Mouse (Mus musculus) intestine, embryonic 16.5 days (tissue): Measurements from ENCODE around the gene Arhgef18. TPM values are rescaled to one million over a fixed set of nuclear protein-coding genes. Genes with fewer than 3 reads are reported as not detected.

Source experiments
- ATAC-seq: fragments of 200-750 bp; cut with Nextera tagmentation; 2 replicates; pipeline ENCODE4 v1.8.0; 2017; ENCODE audit warnings: moderate TSS enrichment, moderate library complexity
- H3K27ac ChIP-seq: fragments of 300-500 bp; sonication (generic); 2 replicates; pipeline ENCODE4 v1.5.1; 2014; ENCODE audit warnings: mild to moderate bottlenecking, low read length
- H3K27me3 ChIP-seq: fragments of 300-500 bp; sonication (generic); replicated peaks from 2 replicates; pipeline ENCODE4 v1.6.1; 2014; ENCODE audit warnings: low read length, control low read depth, mixed read lengths; ENCODE audit not compliant: control insufficient read depth, insufficient read depth
- H3K36me3 ChIP-seq: fragments of 300-500 bp; sonication (generic); 2 replicates; pipeline ENCODE4 v1.6.1; 2014; ENCODE audit warnings: low read length, control low read depth; ENCODE audit not compliant: control insufficient read depth, insufficient read depth
- H3K4me1 ChIP-seq: fragments of 300-500 bp; sonication (generic); 2 replicates; pipeline ENCODE4 v1.6.1; 2014; ENCODE audit warnings: low read length, control low read depth, mixed read lengths; ENCODE audit not compliant: control insufficient read depth, insufficient read depth
- H3K4me2 ChIP-seq: fragments of 300-500 bp; sonication (generic); 2 replicates; pipeline ENCODE4 v1.6.1; 2014; ENCODE audit warnings: low read depth, low read length, control low read depth
- H3K4me3 ChIP-seq: fragments of 300-500 bp; sonication (generic); 2 replicates; pipeline ENCODE4 v1.5.1; 2014; ENCODE audit warnings: mild to moderate bottlenecking, low read length
- H3K9ac ChIP-seq: fragments of 300-500 bp; sonication (generic); 2 replicates; pipeline ENCODE4 v1.6.1; 2014; ENCODE audit warnings: low read depth, low read length
- H3K9me3 ChIP-seq: fragments of 300-500 bp; sonication (generic); 2 replicates; pipeline ENCODE4 v1.6.1; 2016; ENCODE audit warnings: low read length, control low read depth; ENCODE audit not compliant: control insufficient read depth
- WGBS: fragments of 180-500 bp; shearing (Covaris S2); extraction: QIAGEN DNeasy Blood & Tissue Kit; methylation state at CpG from one replicate; pipeline ENCODE4 v1.1.7; 2014; 5-methylcytosine and 5-hydroxymethylcytosine counted together
- polyA plus RNA-seq: library from polyadenylated mRNA; unstranded; fragments of >200 nt; fragmentation: Nextera tagmentation; extraction: Ambion mirVana; gene quantifications from 2 replicates; pipeline ENCODE4 v1.2.1, GENCODE M21; 2015

Arhgef18 gene
- 8.2 and 8.4 TPM in 2 replicates for polyA plus RNA-seq

DNA sequence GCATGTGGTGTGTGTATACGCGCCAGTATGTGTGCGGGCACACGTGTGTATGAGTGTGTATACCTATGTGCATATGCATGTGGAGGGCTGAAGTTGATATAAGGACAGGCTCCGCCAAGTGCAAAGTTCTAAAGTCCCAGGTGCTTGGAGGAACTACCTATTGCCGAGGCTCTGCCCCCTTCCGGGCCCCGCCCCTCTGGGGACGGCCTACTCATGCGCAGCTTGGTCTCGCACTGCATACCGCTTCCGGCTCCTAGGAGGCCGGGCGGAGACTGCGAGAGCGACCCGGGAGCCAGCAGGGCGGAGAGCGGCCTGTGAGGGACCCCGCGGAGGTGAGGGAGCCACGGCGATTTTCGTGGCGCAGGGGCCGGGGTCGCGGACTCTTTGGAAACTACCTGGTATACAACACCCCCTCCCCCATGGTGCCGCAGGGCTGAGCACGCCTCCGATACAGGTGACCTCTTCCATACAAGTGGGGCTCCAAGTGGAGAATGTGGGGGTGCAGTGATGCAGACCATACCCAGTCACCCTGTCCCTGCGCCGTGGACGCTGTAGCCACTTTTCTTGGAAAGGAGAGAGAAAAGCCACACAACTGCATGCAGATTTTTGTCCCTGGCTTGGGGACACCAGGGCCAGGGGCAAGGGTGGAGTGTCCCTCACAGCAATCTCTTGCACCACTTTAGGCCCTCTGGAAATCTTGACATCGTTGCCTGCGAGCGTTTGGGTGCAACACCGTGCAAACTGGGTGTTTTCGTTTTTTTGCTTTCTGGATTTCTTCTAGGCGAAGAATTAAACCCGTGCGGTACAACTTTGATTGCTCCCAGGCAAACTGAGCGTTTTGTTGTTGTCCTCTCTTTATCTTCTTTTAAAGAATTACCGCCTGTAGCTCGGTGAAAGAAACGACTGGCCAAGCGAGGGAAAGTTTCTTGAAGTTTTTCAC, at the start of gene Arhgef18:
Arhgef18 (plus strand) TSS at position 236 of the 940 bp plus-strand sequence.
- Histone ChIP-seq H3K4me2 (peak within 1 kb of the TSS; percentile 61), H3K9ac (peak within 1 kb of the TSS; percentile 86), H3K4me1 (peaks cover 18% of the 10 kb centered on the region), H3K27ac (peak within 1 kb of the TSS; percentile 52), H3K27me3 (no peaks in the 10 kb centered on the region), H3K36me3 (no peaks in the 10 kb centered on the region), H3K9me3 (no peaks in the 10 kb centered on the region), H3K4me3 (peak within 1 kb of the TSS; percentile 83)
- peak; percentile 99 for ATAC-seq
- 3% methylated on average over 47 of the region's 48 CpGs for WGBS

DNA sequence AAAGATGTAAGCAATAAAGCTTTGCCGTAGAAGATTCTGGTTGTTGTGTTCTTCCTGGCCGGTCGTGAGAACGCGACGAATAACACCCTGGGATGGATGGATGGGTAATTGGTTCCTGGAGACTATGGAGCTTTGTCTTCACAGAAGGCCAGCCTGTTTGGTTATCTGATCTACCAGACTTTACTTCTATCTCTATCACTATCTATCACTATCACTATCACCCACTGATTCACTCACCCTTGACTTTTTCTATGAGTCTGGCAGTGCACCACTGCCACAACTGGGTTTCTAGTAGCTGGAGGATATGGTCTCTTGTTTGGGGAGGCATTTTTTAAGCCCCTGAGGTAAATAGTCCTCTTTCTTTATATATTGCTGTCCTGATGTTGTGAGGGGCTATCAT, 47.5 kb upstream of the Arhgef18 start:
- H3K4me3 ChIP-seq: no peak overlapping the region
- H3K4me1 ChIP-seq: no peaks in the 10 kb centered on the region
- H3K27me3 ChIP-seq: no peaks in the 10 kb centered on the region
- no peaks in the 10 kb centered on the region for H3K36me3 ChIP-seq
- WGBS: 94% methylated on average over 6 of the region's 6 CpGs
- H3K9me3 ChIP-seq: no peaks in the 10 kb centered on the region
- H3K4me2 ChIP-seq: no peak overlapping the region
- no peak overlapping the region for H3K9ac ChIP-seq
- no peak for ATAC-seq
- no peak overlapping the region for H3K27ac ChIP-seq

DNA sequence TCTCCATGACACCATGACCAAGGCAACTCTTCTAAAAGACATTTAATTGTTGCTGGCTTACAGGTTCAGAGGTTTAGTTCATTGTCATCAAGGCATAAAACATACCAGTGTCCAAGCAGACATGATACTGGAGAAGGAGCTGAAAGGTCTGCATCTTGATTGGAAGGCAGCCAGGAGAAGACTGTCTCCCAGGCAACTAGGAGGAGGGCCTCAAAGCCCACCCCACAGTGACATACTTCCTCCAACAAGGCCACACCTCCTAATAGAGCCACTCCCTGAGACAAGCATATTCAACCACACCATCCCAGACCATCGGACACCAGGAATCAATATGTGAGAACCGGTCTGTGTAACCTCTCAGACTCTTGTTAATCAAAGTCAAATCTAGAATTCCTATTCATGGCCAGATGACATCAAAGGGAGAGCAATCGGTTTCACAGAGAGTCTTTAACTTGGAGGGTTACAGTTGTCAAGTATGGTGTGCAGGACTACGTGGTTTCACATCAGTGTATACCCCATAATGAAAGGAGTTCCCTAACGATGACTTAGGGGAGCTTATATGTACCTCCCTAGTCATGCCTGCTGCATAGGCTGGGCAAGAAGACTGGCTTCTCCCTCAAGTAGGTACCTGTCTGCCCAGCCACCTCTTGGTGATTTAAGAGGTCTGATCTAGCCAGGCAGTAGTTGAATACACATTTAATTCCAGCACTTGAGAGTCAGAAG, 46.0 kb upstream of the Arhgef18 start:
- H3K27ac ChIP-seq: no peak overlapping the region
- no peak overlapping the region for H3K9ac ChIP-seq
- H3K9me3 ChIP-seq: no peaks in the 10 kb centered on the region
- H3K27me3 ChIP-seq: no peaks in the 10 kb centered on the region
- no peaks in the 10 kb centered on the region for H3K4me1 ChIP-seq
- no peak overlapping the region for H3K4me3 ChIP-seq
- ATAC-seq: no peak
- no peaks in the 10 kb centered on the region for H3K36me3 ChIP-seq
- H3K4me2 ChIP-seq: no peak overlapping the region
- WGBS: 83% methylated on average over 5 of the region's 5 CpGs

DNA sequence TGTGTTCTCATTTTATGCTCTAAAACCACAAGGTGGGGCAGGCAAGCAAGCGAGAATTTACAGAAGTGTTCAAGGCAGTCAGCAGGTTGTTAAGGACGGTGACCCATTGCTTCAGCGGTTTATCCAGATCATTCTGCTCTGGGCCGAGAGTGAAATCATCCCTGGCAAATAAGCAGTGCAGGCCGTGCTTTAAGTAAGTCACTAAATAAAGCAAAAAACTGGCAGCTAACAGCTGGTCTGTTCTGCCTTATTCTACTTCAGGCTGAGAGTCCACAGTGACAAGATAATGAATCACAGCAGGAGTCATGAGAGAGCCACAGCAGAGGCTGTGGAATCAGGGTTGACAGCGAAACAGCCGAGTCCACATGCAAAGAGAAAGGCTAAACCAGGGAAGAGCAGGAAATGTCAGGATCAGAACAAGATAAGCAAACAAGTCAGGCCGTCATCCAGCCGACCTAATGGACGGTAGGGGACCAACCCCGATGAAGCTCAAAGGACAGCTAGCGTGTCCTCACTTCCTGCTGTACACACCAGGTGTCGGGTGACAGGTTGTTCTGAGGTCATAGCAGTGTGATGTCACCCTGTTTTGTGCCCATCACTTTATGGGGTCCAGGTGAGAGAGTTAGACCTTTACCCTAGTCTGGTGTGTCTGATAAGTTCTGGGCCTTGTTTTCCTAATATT, 44.5 kb upstream of the Arhgef18 start:
- H3K9me3 ChIP-seq: no peaks in the 10 kb centered on the region
- no peaks in the 10 kb centered on the region for H3K27me3 ChIP-seq
- H3K36me3 ChIP-seq: no peaks in the 10 kb centered on the region
- H3K27ac ChIP-seq: no peak overlapping the region
- 19% methylated on average over 13 of the region's 13 CpGs for WGBS
- ATAC-seq: peak; percentile 53
- no peak overlapping the region for H3K4me3 ChIP-seq
- H3K4me2 ChIP-seq: no peak overlapping the region
- peaks cover 8% of the 10 kb centered on the region; the same call in 1 of the 2 replicates for H3K4me1 ChIP-seq
- 0 out of 2 replicates have a peak overlapping the region, but pooled peaks have one; percentile 10 for H3K9ac ChIP-seq

DNA sequence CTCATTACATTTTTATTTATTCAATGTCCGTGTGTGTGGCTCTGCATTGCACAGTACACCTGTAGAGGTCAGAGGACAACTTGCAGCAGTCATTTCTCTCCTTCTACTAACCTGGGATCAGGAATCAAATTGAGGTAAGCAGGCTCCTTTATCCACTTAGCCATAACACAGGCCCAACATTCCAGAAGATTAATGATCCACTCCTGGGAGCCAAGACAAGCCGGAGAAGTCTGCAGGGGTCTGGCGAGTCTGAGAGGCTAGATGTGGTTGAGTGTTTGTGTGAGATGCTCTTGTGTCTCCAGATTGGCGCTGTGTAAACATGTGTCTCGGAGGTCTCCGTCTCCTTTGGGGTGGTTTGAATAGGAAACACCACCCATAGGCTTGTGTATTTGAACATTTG, 42.1 kb upstream of the Arhgef18 start:
- Histone ChIP-seq H3K27ac (no peak overlapping the region), H3K9ac (no peak overlapping the region), H3K4me1 (peaks cover 8% of the 10 kb centered on the region; the same call in 1 of the 2 replicates), H3K4me3 (no peak overlapping the region), H3K4me2 (no peak overlapping the region), H3K27me3 (no peaks in the 10 kb centered on the region), H3K9me3 (no peaks in the 10 kb centered on the region), H3K36me3 (no peaks in the 10 kb centered on the region)
- WGBS: 45% methylated on average over 6 of the region's 6 CpGs
- ATAC-seq: no peak

DNA sequence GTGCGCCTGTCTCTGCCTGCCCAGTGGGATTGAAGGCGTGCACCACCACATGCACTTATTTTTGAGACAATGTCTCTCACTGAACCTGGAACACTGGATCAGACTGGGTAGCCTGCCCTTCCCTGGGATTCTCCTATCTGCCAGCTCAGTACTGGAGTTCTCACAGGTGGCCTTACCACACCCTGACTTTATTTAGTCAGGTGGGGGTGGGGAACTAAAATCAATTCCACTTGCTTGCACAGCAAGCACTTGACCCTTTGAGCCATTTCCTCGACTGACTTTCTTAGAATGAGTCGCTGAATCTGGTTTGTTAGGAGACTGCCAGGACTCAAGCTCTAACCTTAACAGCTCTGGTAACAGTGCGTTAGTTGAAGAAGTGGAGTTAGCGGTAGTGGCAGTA, 40.1 kb upstream of the Arhgef18 start:
- no peak overlapping the region for H3K27ac ChIP-seq
- ATAC-seq: peak; percentile 73
- no peak overlapping the region for H3K4me2 ChIP-seq

DNA sequence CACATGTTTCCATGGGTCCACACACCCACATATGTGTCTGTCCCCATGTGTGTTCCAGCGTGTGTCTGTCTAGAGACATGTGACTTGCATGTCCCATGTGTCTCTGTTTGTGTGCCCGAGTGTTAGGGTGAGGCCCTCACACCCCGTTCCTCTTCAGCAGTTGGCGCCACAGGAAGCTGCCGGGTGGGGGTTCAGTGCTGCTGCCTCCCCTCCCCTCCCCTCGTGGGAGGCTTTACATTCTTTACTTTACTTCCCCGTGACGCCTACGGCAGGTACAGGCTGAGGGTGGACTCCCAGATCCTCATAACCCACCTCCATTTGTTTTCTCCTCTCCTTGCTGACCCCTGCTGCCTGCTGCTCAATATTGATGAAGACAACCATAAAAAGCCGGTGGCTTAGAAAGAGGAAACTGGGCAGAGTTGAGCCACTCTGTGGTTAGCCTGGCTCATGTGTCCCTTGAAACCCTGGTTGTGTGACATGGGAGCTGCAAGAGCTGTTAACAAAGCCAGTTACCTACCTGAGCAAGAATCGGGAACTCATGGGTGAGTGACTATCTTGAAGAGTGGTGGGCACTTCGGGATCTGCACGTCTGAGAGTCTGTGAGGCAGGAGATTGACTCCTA, 39.5 kb upstream of the Arhgef18 start, which contains the start of gene A430078G23Rik:
A430078G23Rik (plus strand) TSS at position 227 of the 622 bp plus-strand sequence.
- Histone ChIP-seq H3K4me3 (no peak within 1 kb of the TSS), H3K27me3 (no peaks in the 10 kb centered on the region), H3K36me3 (no peaks in the 10 kb centered on the region), H3K4me1 (peaks cover 8% of the 10 kb centered on the region; the same call in 1 of the 2 replicates), H3K9ac (no peak within 1 kb of the TSS), H3K4me2 (no peak within 1 kb of the TSS), H3K9me3 (no peaks in the 10 kb centered on the region), H3K27ac (no peak within 1 kb of the TSS)
- WGBS: 59% methylated on average over 13 of the region's 13 CpGs
- ATAC-seq: peak; percentile 16

More for the DNA sequence above, 40.1 kb upstream of the Arhgef18 start:
- Histone ChIP-seq H3K4me3 (no peak overlapping the region), H3K27me3 (no peaks in the 10 kb centered on the region), H3K36me3 (no peaks in the 10 kb centered on the region), H3K4me1 (peaks cover 8% of the 10 kb centered on the region; the same call in 1 of the 2 replicates), H3K9me3 (no peaks in the 10 kb centered on the region), H3K9ac (no peak overlapping the region)
- WGBS: 56% methylated on average over 6 of the region's 6 CpGs

DNA sequence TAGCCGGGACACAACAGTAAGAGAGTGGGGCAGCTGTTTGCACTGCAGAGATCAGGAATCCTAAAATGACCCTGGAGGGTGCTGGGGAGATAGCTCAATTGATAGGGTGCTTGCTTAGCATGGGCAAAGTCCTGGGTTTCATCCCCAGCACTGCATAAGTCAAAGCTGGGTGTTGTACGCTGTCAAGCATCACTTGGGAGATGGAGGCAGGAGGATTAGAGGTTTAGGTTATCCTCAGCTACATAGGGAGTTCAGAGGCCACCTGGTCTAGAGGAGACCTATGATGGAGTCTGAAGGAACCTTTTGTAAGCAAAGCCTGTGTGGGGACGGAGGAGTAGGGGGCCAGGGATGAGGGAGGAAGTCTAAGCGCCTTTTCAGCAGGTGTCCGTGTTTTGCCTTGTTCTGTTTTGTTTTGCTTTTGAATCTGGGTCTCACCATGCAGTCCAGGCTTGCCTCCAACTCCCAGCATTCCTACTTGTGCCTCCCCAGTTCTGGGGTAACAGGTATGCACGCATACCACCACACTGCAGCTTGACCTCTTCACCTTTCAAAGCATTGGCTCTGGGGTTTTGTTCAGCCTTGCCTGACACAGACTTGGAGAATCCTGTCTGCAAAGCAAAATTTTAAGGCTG, 38.9 kb upstream of the Arhgef18 start:
- no peaks in the 10 kb centered on the region for H3K27me3 ChIP-seq
- ATAC-seq: no peak
- H3K9me3 ChIP-seq: no peaks in the 10 kb centered on the region
- H3K4me3 ChIP-seq: no peak overlapping the region
- H3K4me1 ChIP-seq: peaks cover 8% of the 10 kb centered on the region; the same call in 1 of the 2 replicates
- H3K27ac ChIP-seq: no peak overlapping the region
- H3K36me3 ChIP-seq: no peaks in the 10 kb centered on the region
- H3K9ac ChIP-seq: no peak overlapping the region
- WGBS: 68% methylated on average over 6 of the region's 6 CpGs
- H3K4me2 ChIP-seq: no peak overlapping the region
